Mouse (Mus musculus) G1E (cell line): ENCODE measurements around the gene Cblb.

Source experiments
- CTCF ChIP-seq: IDR thresholded peaks from 2 replicates; pipeline ENCODE4 v1.5.1; 2012; ENCODE audit warnings: low read depth, low read length, inconsistent platforms, mixed read lengths
- GATA1 ChIP-seq: IDR thresholded peaks from 2 replicates; pipeline ENCODE4 v1.6.1; 2012; ENCODE audit warnings: borderline replicate concordance, low read length, inconsistent platforms, mixed read lengths
- GATA2 ChIP-seq: IDR thresholded peaks from 2 replicates; pipeline ENCODE4 v1.6.1; 2012; ENCODE audit warnings: low read depth, low read length, inconsistent platforms, borderline replicate concordance
- POLR2AphosphoS5 ChIP-seq: IDR thresholded peaks from 2 replicates; pipeline ENCODE4 v1.6.1; 2012; ENCODE audit warnings: low read depth, low read length, inconsistent platforms; ENCODE audit not compliant: insufficient replicate concordance
- TAL1 ChIP-seq: conservative IDR thresholded peaks from 2 replicates; pipeline ENCODE4 v1.6.1; 2012; ENCODE audit warnings: low read depth, low read length, inconsistent platforms, mixed read lengths

DNA sequence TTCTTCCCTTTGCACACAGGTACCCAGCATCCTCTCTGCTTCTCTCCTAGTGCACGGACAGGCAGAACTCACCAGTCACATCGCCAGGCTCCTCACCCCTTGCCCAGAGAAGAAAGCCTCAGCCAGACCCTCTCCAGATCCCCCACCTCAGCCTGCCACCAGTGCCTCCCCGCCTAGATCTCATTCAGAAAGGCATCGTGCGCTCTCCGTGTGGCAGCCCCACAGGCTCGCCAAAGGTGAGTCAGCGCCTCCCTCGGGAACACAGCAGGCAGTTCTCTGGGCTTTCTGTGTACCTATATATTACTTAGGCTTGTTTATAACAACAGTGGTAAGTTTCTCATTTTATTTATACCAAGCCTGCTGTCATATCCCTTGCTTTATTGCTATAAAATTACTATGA, 133.2 kb downstream of the Cblb start:
- no peak for TF ChIP-seq CTCF
- TF ChIP-seq GATA1, result no peak
- no peak for TF ChIP-seq POLR2AphosphoS5
- no peak for TF ChIP-seq GATA2
- TF ChIP-seq TAL1, result no peak
